Mouse (Mus musculus) embryo, embryonic 10 days (tissue): ENCODE results near the gene Nudcd2.
"Not testable (repeated sequence)": the region's sequence is repeated elsewhere in the genome, so short reads cannot be mapped to it uniquely, and the experiment has no call there.

Experiments used
- DNase-seq: peaks from one replicate; pipeline ENCODE4 v3.0.0-alpha.2; 2015; ENCODE audit warnings: low spot score

Nudcd2 gene

GRCm38 (mm10) chr11:40733339-40734174 is at the start of gene Nudcd2, which contains the start of gene Hmmr:
Nudcd2 (plus strand) TSS chr11:40733667.
Hmmr (minus strand) TSS chr11:40733422.
- peak; percentile 98 for DNase-seq

- no peak for DNase-seq
Observed at GRCm38 (mm10) chr11:40690444-40691127, 42.9 kb upstream of the Nudcd2 start.

- peak; percentile 36 for DNase-seq
Observed at GRCm38 (mm10) chr11:40692101-40692509, 41.4 kb upstream of the Nudcd2 start.

GRCm38 (mm10) chr11:40692511-40693365 is 40.7 kb upstream of the Nudcd2 start:
- DNase-seq, result peak; percentile 96

- peak; percentile 56 for DNase-seq
Observed at GRCm38 (mm10) chr11:40693366-40693951, 40.0 kb upstream of the Nudcd2 start.

- peak; percentile 87 for DNase-seq
Observed at GRCm38 (mm10) chr11:40694311-40695087, 39.0 kb upstream of the Nudcd2 start.

- DNase-seq, result no peak
Observed at GRCm38 (mm10) chr11:40695103-40695502, 38.4 kb upstream of the Nudcd2 start, which contains the start of gene Mat2b. Mat2b (minus strand) TSS chr11:40695203.

- DNase-seq, result not testable (repeated sequence)
Observed at GRCm38 (mm10) chr11:40709899-40710298, 23.6 kb upstream of the Nudcd2 start.

- no peak for DNase-seq
Observed at GRCm38 (mm10) chr11:40713858-40714257, 19.6 kb upstream of the Nudcd2 start.

GRCm38 (mm10) chr11:40715524-40715923 is 17.9 kb upstream of the Nudcd2 start:
- no peak for DNase-seq

- no peak for DNase-seq
Observed at GRCm38 (mm10) chr11:40718324-40718723, 15.1 kb upstream of the Nudcd2 start.

GRCm38 (mm10) chr11:40732997-40733338 is 499 bp upstream of the Nudcd2 start:
- peak; percentile 20 for DNase-seq

GRCm38 (mm10) chr11:40734251-40734752 is 835 bp downstream of the Nudcd2 start:
- DNase-seq, result peak; percentile 26

- DNase-seq, result no peak
Observed at GRCm38 (mm10) chr11:40737369-40737768, 3.9 kb downstream of the Nudcd2 start.

- DNase-seq, result no peak
Observed at GRCm38 (mm10) chr11:40741605-40742262, 8.3 kb downstream of the Nudcd2 start.

GRCm38 (mm10) chr11:40744348-40744747 is 10.9 kb downstream of the Nudcd2 start:
- DNase-seq, result no peak

GRCm38 (mm10) chr11:40746361-40746760 is 12.9 kb downstream of the Nudcd2 start:
- DNase-seq, result no peak

GRCm38 (mm10) chr11:40747716-40748115 is 14.2 kb downstream of the Nudcd2 start:
- no peak for DNase-seq

- no peak for DNase-seq
Observed at GRCm38 (mm10) chr11:40753836-40754235, 20.4 kb downstream of the Nudcd2 start.

- no peak for DNase-seq
Observed at GRCm38 (mm10) chr11:40754664-40755107, 21.2 kb downstream of the Nudcd2 start.
